Mouse (Mus musculus): ENCODE measurements around the gene Fam129c. TPM values are rescaled to one million over a fixed set of nuclear protein-coding genes. Genes with fewer than 3 reads are reported as not detected.
A peak's percentile ranks its signal among the peaks of the same experiment; 100 is the strongest.

Gene Fam129c
- polyA plus RNA-seq, 1 experiment from 2014 or later: 6.4 TPM

- Histone ChIP-seq H3K4me3 (ENCODE audit: low read length) (peak overlapping the region; percentile 68), H3K4me2 (ENCODE audit: low read length) (peak overlapping the region; percentile 69), H3K27me3 (replicated peaks; ENCODE audit: control insufficient read depth, insufficient read depth, low read length) (0 out of 2 replicates have a peak, but pooled peaks cover 3% of the 10 kb centered on the region), H3K9ac (ENCODE audit: low read depth, low read length) (peak overlapping the region; percentile 77), H3K4me1 (ENCODE audit: control insufficient read depth, insufficient read depth, low read depth, low read length) (peaks cover 32% of the 10 kb centered on the region), H3K36me3 (ENCODE audit: control insufficient read depth, insufficient read depth, low read length) (no peaks in the 10 kb centered on the region), H3K9me3 (ENCODE audit: control insufficient read depth, low read length) (no peaks in the 10 kb centered on the region), H3K27ac (ENCODE audit: low read depth, low read length) (peak overlapping the region; percentile 90)
- peak; percentile 91 for ATAC-seq
- 1% methylated on average over 41 of the region's 41 CpGs for WGBS
Observed at GRCm38 (mm10) chr8:71570291-71570954, 27.0 kb upstream of the Fam129c start.

GRCm38 (mm10) chr8:71572077-71572476 is 25.4 kb upstream of the Fam129c start:
- H3K9me3 ChIP-seq (ENCODE audit: control insufficient read depth, low read length): no peaks in the 10 kb centered on the region
- peak overlapping the region; percentile 69 for H3K4me2 ChIP-seq (ENCODE audit: low read length)
- H3K9ac ChIP-seq (ENCODE audit: low read depth, low read length): no peak overlapping the region
- ATAC-seq: no peak
- peaks cover 32% of the 10 kb centered on the region for H3K4me1 ChIP-seq (ENCODE audit: control insufficient read depth, insufficient read depth, low read depth, low read length)
- WGBS: 83% methylated on average over 2 of the region's 2 CpGs
- H3K36me3 ChIP-seq (ENCODE audit: control insufficient read depth, insufficient read depth, low read length): no peaks in the 10 kb centered on the region
- H3K27me3 ChIP-seq (replicated peaks; ENCODE audit: control insufficient read depth, insufficient read depth, low read length): no peaks in the 10 kb centered on the region
- H3K27ac ChIP-seq (ENCODE audit: low read depth, low read length): peak overlapping the region; percentile 70
- H3K4me3 ChIP-seq (ENCODE audit: low read length): peak overlapping the region; percentile 2; the same call in 1 of the 2 replicates

- peak overlapping the region; percentile 70 for H3K27ac ChIP-seq (ENCODE audit: low read depth, low read length)
- no peak overlapping the region; the same call in 1 of the 2 replicates for H3K4me3 ChIP-seq (ENCODE audit: low read length)
- peaks cover 32% of the 10 kb centered on the region for H3K4me1 ChIP-seq (ENCODE audit: control insufficient read depth, insufficient read depth, low read depth, low read length)
- peak overlapping the region; percentile 22; the same call in 1 of the 2 replicates for H3K9ac ChIP-seq (ENCODE audit: low read depth, low read length)
- no peaks in the 10 kb centered on the region for H3K9me3 ChIP-seq (ENCODE audit: control insufficient read depth, low read length)
- ATAC-seq: peak; percentile 2; the same call in 1 of the 2 replicates
- H3K4me2 ChIP-seq (ENCODE audit: low read length): peak overlapping the region; percentile 9; the same call in 1 of the 2 replicates
- 60% methylated on average over 9 of the region's 9 CpGs for WGBS
- no peaks in the 10 kb centered on the region for H3K27me3 ChIP-seq (replicated peaks; ENCODE audit: control insufficient read depth, insufficient read depth, low read length)
- H3K36me3 ChIP-seq (ENCODE audit: control insufficient read depth, insufficient read depth, low read length): no peaks in the 10 kb centered on the region
Observed at GRCm38 (mm10) chr8:71572847-71573633, 24.4 kb upstream of the Fam129c start.

- ATAC-seq: no peak
- Histone ChIP-seq H3K27ac (ENCODE audit: low read depth, low read length) (no peak overlapping the region), H3K36me3 (ENCODE audit: control insufficient read depth, insufficient read depth, low read length) (no peaks in the 10 kb centered on the region), H3K4me1 (ENCODE audit: control insufficient read depth, insufficient read depth, low read depth, low read length) (peaks cover 21% of the 10 kb centered on the region), H3K4me3 (ENCODE audit: low read length) (no peak overlapping the region), H3K9me3 (ENCODE audit: control insufficient read depth, low read length) (no peaks in the 10 kb centered on the region), H3K9ac (ENCODE audit: low read depth, low read length) (no peak overlapping the region), H3K27me3 (replicated peaks; ENCODE audit: control insufficient read depth, insufficient read depth, low read length) (no peaks in the 10 kb centered on the region), H3K4me2 (ENCODE audit: low read length) (no peak overlapping the region)
- WGBS: 71% methylated on average over 7 of the region's 7 CpGs
Observed at GRCm38 (mm10) chr8:71574426-71574825, 23.0 kb upstream of the Fam129c start.

GRCm38 (mm10) chr8:71575020-71575419 is 22.4 kb upstream of the Fam129c start:
- WGBS: 84% methylated on average over 1 of the region's 1 CpGs
- peaks cover 22% of the 10 kb centered on the region for H3K4me1 ChIP-seq (ENCODE audit: control insufficient read depth, insufficient read depth, low read depth, low read length)

GRCm38 (mm10) chr8:71577856-71578387 is 19.5 kb upstream of the Fam129c start:
- Histone ChIP-seq H3K27ac (ENCODE audit: low read depth, low read length) (no peak overlapping the region), H3K27me3 (replicated peaks; ENCODE audit: control insufficient read depth, insufficient read depth, low read length) (no peaks in the 10 kb centered on the region), H3K4me3 (ENCODE audit: low read length) (no peak overlapping the region), H3K36me3 (ENCODE audit: control insufficient read depth, insufficient read depth, low read length) (0 out of 2 replicates have a peak, but pooled peaks cover 2% of the 10 kb centered on the region), H3K4me2 (ENCODE audit: low read length) (no peak overlapping the region), H3K9me3 (ENCODE audit: control insufficient read depth, low read length) (no peaks in the 10 kb centered on the region), H3K9ac (ENCODE audit: low read depth, low read length) (no peak overlapping the region), H3K4me1 (ENCODE audit: control insufficient read depth, insufficient read depth, low read depth, low read length) (peaks cover 7% of the 10 kb centered on the region; the same call in 1 of the 2 replicates)
- ATAC-seq: no peak
- WGBS: 65% methylated on average over 4 of the region's 4 CpGs

More at GRCm38 (mm10) chr8:71575020-71575419, 22.4 kb upstream of the Fam129c start:
- no peaks in the 10 kb centered on the region for H3K27me3 ChIP-seq (replicated peaks; ENCODE audit: control insufficient read depth, insufficient read depth, low read length)
- no peak overlapping the region for H3K4me3 ChIP-seq (ENCODE audit: low read length)
- H3K9ac ChIP-seq (ENCODE audit: low read depth, low read length): no peak overlapping the region
- no peaks in the 10 kb centered on the region for H3K9me3 ChIP-seq (ENCODE audit: control insufficient read depth, low read length)
- H3K27ac ChIP-seq (ENCODE audit: low read depth, low read length): no peak overlapping the region
- ATAC-seq: no peak
- no peaks in the 10 kb centered on the region for H3K36me3 ChIP-seq (ENCODE audit: control insufficient read depth, insufficient read depth, low read length)
- no peak overlapping the region for H3K4me2 ChIP-seq (ENCODE audit: low read length)

GRCm38 (mm10) chr8:71579009-71579408 is 18.4 kb upstream of the Fam129c start:
- 68% methylated on average over 1 of the region's 1 CpGs for WGBS
- no peak overlapping the region for H3K27ac ChIP-seq (ENCODE audit: low read depth, low read length)
- no peak for ATAC-seq
- no peak overlapping the region for H3K9ac ChIP-seq (ENCODE audit: low read depth, low read length)
- no peaks in the 10 kb centered on the region for H3K9me3 ChIP-seq (ENCODE audit: control insufficient read depth, low read length)
- no peaks in the 10 kb centered on the region for H3K27me3 ChIP-seq (replicated peaks; ENCODE audit: control insufficient read depth, insufficient read depth, low read length)
- no peak overlapping the region for H3K4me3 ChIP-seq (ENCODE audit: low read length)
- H3K36me3 ChIP-seq (ENCODE audit: control insufficient read depth, insufficient read depth, low read length): peaks cover 4% of the 10 kb centered on the region
- H3K4me2 ChIP-seq (ENCODE audit: low read length): no peak overlapping the region
- 0 out of 2 replicates have a peak, but pooled peaks cover 2% of the 10 kb centered on the region for H3K4me1 ChIP-seq (ENCODE audit: control insufficient read depth, insufficient read depth, low read depth, low read length)

- H3K4me3 ChIP-seq (ENCODE audit: low read length): no peak overlapping the region
- no peak overlapping the region for H3K4me2 ChIP-seq (ENCODE audit: low read length)
- peak; percentile 28; the same call in 1 of the 2 replicates for ATAC-seq
- 70% methylated on average over 10 of the region's 14 CpGs for WGBS
- no peak overlapping the region for H3K27ac ChIP-seq (ENCODE audit: low read depth, low read length)
- H3K36me3 ChIP-seq (ENCODE audit: control insufficient read depth, insufficient read depth, low read length): peaks cover 9% of the 10 kb centered on the region
- H3K27me3 ChIP-seq (replicated peaks; ENCODE audit: control insufficient read depth, insufficient read depth, low read length): no peaks in the 10 kb centered on the region
- H3K4me1 ChIP-seq (ENCODE audit: control insufficient read depth, insufficient read depth, low read depth, low read length): 0 out of 2 replicates have a peak, but pooled peaks cover 2% of the 10 kb centered on the region
- no peaks in the 10 kb centered on the region for H3K9me3 ChIP-seq (ENCODE audit: control insufficient read depth, low read length)
- peak overlapping the region; percentile 27; the same call in 1 of the 2 replicates for H3K9ac ChIP-seq (ENCODE audit: low read depth, low read length)
Observed at GRCm38 (mm10) chr8:71579476-71579875, 18.0 kb upstream of the Fam129c start.

GRCm38 (mm10) chr8:71580201-71580600 is 17.2 kb upstream of the Fam129c start:
- H3K4me3 ChIP-seq (ENCODE audit: low read length): no peak overlapping the region
- H3K4me2 ChIP-seq (ENCODE audit: low read length): no peak overlapping the region
- 28% methylated on average over 9 of the region's 9 CpGs for WGBS
- H3K27me3 ChIP-seq (replicated peaks; ENCODE audit: control insufficient read depth, insufficient read depth, low read length): no peaks in the 10 kb centered on the region
- peak; percentile 31 for ATAC-seq
- H3K36me3 ChIP-seq (ENCODE audit: control insufficient read depth, insufficient read depth, low read length): peaks cover 15% of the 10 kb centered on the region
- no peak overlapping the region for H3K9ac ChIP-seq (ENCODE audit: low read depth, low read length)
- 0 out of 2 replicates have a peak, but pooled peaks cover 2% of the 10 kb centered on the region for H3K4me1 ChIP-seq (ENCODE audit: control insufficient read depth, insufficient read depth, low read depth, low read length)
- no peaks in the 10 kb centered on the region for H3K9me3 ChIP-seq (ENCODE audit: control insufficient read depth, low read length)
- H3K27ac ChIP-seq (ENCODE audit: low read depth, low read length): no peak overlapping the region

All from hindbrain, embryonic 16.5 days (tissue).